Mouse (Mus musculus) heart, postnatal 14 days (tissue): ENCODE measurements around the gene Palld. TPM values are rescaled to one million over a fixed set of nuclear protein-coding genes. Genes with fewer than 3 reads are reported as not detected.

Source experiments
- DNase-seq, 2 experiments: peaks; one replicate each; pipeline ENCODE4 v3.0.0; 2021 to 2022
- intact Hi-C: fragments of 180-260 bp; cut with DNase I; formaldehyde crosslinking; loops from one replicate; pipeline ENCODE4 v1.15.1; 2025
- total RNA-seq, 2 experiments: library from RNA; stranded (reverse); gene quantifications; 2 replicates each; pipeline ENCODE4 v1.2.3; 2021

Palld gene
- total RNA-seq, 2 experiments from 2014 or later = 263 to 269 TPM

- intact Hi-C loops = no loop called here
- DNase-seq = no peak
These were observed 121.7 kb downstream of the Palld start for GRCm38 (mm10) chr8:61780652-61781257.

GRCm38 (mm10) chr8:61778194-61778593 is 124.3 kb downstream of the Palld start:
- DNase-seq = no peak
- intact Hi-C loops = no loop called here

GRCm38 (mm10) chr8:61776560-61776959 is 125.9 kb downstream of the Palld start:
- no peak for DNase-seq
- intact Hi-C loops = no loop called here

GRCm38 (mm10) chr8:61775936-61776335 is 126.6 kb downstream of the Palld start:
- intact Hi-C loops = no loop called here
- DNase-seq = no peak

- no peak for DNase-seq
- intact Hi-C loops = no loop called here
These were observed 128.3 kb downstream of the Palld start for GRCm38 (mm10) chr8:61774161-61774560.

GRCm38 (mm10) chr8:61773595-61774088 is 128.8 kb downstream of the Palld start:
- DNase-seq = no peak
- intact Hi-C loops = no loop called here

GRCm38 (mm10) chr8:61771328-61771727 is 131.2 kb downstream of the Palld start:
- intact Hi-C loops = no loop called here
- DNase-seq = no peak

GRCm38 (mm10) chr8:61769340-61769879 is 133.1 kb downstream of the Palld start:
- intact Hi-C loops = no loop called here
- no peak for DNase-seq

- intact Hi-C loops = no loop called here
- DNase-seq = no peak
These were observed 142.3 kb downstream of the Palld start for GRCm38 (mm10) chr8:61760190-61760578.

- DNase-seq = peak; percentile 50 to 56
- intact Hi-C loops = loop anchor here (5.0 kb wide), 1 partner anchor 113 kb away; no protein-coding TSS in a partner anchor
These were observed 142.9 kb downstream of the Palld start for GRCm38 (mm10) chr8:61759327-61760189.

GRCm38 (mm10) chr8:61758686-61759326 is 143.7 kb downstream of the Palld start:
- intact Hi-C loops = loop anchor here (5.0 kb wide), 1 partner anchor 113 kb away; no protein-coding TSS in a partner anchor
- DNase-seq = no peak

GRCm38 (mm10) chr8:61756971-61757965 is 145.2 kb downstream of the Palld start:
- intact Hi-C loops = loop anchor here (5.0 kb wide), 1 partner anchor 115 kb away; no protein-coding TSS in a partner anchor
- DNase-seq = no peak

- intact Hi-C loops = loop anchor here (5.0 kb wide), 1 partner anchor 117 kb away; no protein-coding TSS in a partner anchor
- peak in 1 of 2 experiments; percentile 31 for DNase-seq
These were observed 147.3 kb downstream of the Palld start for GRCm38 (mm10) chr8:61755186-61755585.

- DNase-seq = no peak
- intact Hi-C loops = no loop called here
These were observed 155.4 kb downstream of the Palld start for GRCm38 (mm10) chr8:61747070-61747469.

- intact Hi-C loops = no loop called here
These were observed 157.1 kb downstream of the Palld start for GRCm38 (mm10) chr8:61745181-61745980.

GRCm38 (mm10) chr8:61743764-61744562 is 158.5 kb downstream of the Palld start:
- DNase-seq = no peak
- intact Hi-C loops = no loop called here

More at GRCm38 (mm10) chr8:61745181-61745980, 157.1 kb downstream of the Palld start:
- DNase-seq = peak; percentile 15 to 40

- DNase-seq = no peak
- intact Hi-C loops = no loop called here
These were observed 165.0 kb downstream of the Palld start for GRCm38 (mm10) chr8:61737465-61737864.
